Mouse (Mus musculus): ENCODE data around the gene Tsc22d4. TPM values are rescaled to one million over a fixed set of nuclear protein-coding genes. Genes with fewer than 3 reads are reported as not detected.
"Not testable (repeated sequence)": the region's sequence is repeated elsewhere in the genome, so short reads cannot be mapped to it uniquely, and the experiment has no call there.

Tsc22d4 gene
- total RNA-seq (2017) = 170 TPM in 2 replicates

DNA sequence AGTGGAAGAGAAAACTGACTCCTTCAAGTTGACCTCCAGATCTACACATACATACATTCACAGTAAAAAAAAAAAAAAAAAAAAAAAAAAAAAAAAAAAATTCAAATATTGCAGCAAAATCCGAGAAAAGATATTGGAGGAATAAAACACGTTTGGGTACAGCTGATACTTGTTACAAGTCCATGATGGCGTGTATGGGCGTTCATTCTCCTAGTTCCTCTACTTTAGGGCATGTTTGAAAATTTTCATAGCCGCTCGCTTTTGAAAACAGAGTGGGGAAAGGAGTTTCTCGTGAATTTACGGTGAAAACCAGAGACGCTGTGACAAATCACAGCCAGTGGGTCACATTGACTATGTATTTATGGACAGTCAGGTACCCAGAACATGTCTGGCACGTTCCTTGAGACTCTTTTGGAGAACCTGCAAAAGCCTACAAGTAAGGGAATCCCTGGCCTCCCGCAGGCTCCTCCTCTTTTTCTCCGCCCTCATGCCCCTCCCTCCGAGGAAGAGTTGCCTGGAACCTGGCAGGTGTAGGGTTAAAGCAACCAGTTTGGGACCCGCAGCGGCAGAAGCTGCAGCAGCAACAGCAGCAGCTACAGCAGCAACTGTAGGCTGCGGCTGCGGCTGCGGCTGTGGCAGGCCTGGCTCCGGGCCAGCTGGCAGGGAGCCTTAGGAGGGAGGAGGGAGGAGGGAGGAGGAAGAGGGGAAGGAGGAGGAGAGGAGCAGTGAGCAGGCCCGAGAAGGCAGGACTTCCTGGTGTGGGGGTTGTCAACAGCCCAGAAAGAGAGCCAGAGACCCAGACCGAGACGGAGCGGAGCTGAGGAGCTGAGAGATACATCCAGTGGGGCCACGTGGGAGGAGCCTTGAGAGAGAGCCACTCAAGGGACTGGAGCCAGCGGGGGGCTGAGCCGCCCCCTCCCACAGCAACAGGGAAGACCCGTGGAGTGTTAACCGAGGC, at the start of gene Tsc22d4:
TSS of gene Tsc22d4 (plus strand) at position 517 of the 958 bp plus-strand sequence.
- ATAC-seq (ENCODE audit: extremely low read depth, insufficient number of reproducible peaks, low FRiP score, poor library complexity, severe bottlenecking) = peak; percentile 74

DNA sequence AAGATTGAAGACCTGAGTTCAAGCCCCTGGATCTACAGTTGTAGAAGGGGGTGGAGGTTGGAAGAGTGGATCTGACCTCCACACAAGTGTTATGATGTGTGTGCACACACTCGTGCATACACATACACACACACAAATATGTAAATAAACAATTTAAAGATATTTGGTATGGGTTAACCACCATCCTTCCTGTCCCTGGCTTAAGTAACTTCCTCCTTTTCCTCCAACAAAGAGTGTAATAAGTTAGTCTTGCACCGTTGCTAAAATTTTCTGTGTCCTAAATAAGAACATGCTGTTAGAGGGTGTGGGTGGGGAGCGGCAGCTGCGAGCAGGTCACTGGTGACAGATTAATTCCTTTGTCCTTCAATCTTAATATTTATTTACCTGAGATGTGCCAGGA, 49.6 kb upstream of the Tsc22d4 start:
- peak; percentile 33; the same call in 1 of the 2 replicates for ATAC-seq (ENCODE audit: extremely low read depth, insufficient number of reproducible peaks, low FRiP score, poor library complexity, severe bottlenecking)

DNA sequence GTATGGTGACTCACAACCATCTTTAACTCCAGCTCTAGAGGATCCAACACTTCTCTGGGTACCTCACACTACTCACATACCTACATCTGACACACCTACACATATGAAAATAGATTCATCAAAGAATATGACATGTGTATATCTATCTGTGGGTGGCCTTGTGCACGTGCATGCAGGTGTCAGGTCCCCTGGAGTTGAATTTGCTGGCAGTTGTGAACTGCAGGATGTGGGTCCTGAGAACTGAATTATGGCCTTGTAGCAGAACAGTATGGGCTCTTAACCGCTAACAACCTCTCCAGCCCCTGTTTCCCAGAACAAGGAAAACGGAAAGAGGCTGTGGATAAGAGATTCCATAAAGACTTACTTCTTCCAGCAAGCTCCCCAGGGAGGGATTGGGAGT, 46.5 kb upstream of the Tsc22d4 start:
- ATAC-seq (ENCODE audit: extremely low read depth, insufficient number of reproducible peaks, low FRiP score, poor library complexity, severe bottlenecking) = no peak

DNA sequence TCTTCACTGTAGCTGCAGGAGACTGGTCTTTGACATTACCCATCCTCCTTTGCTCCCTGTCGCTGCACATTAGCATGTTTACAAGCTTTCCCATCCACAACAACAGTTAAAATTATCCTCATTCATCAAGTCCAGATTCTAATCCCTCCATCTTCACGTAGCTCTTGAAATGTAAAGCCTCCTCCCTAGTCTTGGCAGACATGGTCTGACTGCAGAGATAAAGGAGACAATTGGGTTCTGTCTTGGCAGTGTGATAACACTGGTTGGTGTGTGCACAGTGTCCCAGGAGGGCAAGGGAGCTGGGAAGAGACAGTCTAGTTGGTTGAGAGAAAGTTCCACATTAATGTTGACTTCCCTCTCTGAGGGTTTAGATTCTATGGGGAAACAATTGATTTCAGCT, 45.7 kb upstream of the Tsc22d4 start:
- ATAC-seq (ENCODE audit: extremely low read depth, insufficient number of reproducible peaks, low FRiP score, poor library complexity, severe bottlenecking) = no peak

DNA sequence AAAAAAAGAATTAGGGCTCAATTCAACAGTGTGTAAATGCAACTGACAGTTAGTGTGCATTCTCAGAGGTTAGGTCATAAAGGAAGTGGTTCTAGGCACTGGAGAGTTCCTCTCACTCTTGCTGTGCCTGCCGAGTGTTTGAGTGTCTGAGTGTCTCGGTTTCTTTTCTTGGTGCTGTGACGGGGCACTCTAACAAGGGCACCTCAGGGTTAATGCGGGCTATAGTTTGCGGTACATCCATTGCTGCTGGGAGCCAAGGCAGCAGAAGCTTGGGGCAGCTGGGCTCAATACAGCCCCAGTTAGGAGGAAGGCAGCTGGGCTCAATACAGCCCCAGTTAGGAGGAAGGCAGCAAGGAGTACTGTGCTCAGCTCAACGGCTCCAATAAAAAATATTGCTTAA, 40.3 kb upstream of the Tsc22d4 start:
- peak; percentile 30 for ATAC-seq (ENCODE audit: extremely low read depth, insufficient number of reproducible peaks, low FRiP score, poor library complexity, severe bottlenecking)

DNA sequence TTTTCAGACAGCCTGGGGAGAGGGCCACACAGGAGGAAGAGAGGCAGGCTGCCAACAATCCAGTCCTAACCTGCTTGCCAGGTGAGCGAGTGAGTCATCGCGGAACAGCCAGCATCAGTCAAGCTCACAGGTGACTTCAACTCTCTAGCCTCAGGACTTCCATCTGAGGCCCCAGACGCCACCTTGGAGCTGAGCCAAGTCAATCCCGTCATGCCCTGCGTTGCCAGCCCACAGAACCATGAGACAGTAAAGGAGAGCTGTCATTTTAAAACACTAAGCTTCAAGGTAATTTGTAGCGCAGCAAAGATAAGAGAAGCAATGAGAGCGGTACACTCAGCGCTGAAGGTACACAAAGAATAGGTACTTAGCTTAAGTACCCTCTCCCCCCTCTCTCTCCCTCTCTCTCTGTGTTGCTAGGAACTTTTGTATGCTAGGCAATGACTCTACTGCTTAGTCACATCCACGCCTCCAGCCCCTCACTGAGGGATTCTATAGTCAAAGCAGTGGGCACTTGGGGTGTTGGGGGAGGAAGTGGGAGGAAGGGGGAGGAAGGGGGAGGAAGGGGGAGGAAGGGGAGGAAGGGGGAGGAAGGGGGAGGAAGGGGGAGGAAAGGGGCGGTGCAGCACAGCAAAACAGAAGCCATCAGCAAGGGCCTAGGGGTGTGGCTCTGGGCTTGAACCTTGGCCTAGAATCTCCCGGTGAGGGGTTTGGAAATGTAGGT, 38.5 kb upstream of the Tsc22d4 start:
- peak; percentile 74 for ATAC-seq (ENCODE audit: extremely low read depth, insufficient number of reproducible peaks, low FRiP score, poor library complexity, severe bottlenecking)

DNA sequence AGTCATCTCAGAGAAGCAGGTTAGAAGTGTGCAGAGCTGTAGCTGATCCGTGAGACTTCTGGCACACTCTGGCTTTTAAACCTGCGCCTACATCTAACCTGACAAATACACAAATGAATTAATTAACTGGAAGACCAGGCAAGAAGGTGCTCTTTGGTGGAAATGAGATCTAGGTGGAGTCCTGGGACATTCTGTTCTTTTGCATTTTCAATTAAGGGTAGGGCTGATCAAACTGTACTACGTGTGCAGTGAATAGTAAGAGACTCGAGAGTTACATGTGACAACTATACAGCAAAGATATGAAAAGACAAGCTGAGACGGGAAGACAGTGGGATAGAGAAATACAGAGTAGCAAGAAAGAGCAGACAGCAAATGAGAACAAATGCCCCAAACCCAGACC, 32.1 kb upstream of the Tsc22d4 start:
- ATAC-seq (ENCODE audit: extremely low read depth, insufficient number of reproducible peaks, low FRiP score, poor library complexity, severe bottlenecking) = no peak

DNA sequence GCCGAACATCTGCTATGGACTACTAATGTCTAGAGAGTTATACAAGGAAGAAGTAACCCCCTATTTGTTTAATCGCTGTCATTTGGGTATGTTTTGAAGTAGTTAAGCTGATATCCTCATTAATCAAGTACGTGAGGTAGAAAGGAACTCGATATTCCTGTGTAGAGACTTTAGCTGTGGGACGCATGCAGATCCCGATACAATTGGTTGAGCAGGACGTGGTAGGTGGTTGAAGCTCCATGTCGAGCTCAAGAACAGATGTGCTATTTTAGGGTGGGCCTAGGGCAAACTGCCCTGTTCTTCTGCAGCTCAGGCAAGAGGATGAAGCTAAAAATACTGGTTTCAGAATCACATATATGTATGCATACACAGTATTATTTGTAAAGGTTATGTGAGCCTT, 29.8 kb upstream of the Tsc22d4 start:
- no peak for ATAC-seq (ENCODE audit: extremely low read depth, insufficient number of reproducible peaks, low FRiP score, poor library complexity, severe bottlenecking)

DNA sequence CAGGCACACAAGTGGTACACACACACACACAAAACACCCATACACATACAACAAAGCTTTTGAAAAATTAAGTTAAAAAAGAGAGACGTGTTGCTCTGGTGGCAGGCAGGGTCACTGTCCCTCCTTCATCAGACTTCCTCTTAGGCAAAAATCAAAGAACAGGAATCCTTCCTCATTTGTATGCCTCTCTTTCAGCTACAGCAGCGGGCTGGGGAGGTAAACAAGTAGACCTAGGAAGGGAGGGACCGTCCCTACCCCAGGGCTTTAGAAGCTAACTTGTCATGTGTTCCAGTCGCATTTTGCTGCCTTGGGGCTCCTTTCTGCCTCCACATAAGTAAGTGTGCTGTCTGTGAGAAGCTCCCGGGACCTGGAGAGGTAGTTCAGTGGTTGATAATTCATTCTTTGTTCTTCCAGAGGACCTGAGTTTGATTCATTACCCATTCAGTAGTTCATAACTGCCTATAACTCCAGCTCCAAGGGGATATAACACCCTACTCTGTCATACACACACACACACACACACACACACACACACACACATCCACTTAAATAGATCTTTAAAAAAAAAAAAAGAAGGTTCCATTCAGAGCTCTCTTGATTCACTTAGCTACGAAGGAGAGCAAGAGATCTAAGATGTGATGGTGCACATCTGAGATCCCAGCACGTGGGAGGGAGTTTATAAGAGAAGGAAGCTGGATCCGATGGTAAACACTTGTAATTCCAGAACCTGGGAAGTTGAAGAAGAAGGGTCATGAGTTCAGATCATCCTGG, 27.3 kb upstream of the Tsc22d4 start:
- ATAC-seq (ENCODE audit: extremely low read depth, insufficient number of reproducible peaks, low FRiP score, poor library complexity, severe bottlenecking) = peak; percentile 70; the same call in 1 of the 2 replicates

DNA sequence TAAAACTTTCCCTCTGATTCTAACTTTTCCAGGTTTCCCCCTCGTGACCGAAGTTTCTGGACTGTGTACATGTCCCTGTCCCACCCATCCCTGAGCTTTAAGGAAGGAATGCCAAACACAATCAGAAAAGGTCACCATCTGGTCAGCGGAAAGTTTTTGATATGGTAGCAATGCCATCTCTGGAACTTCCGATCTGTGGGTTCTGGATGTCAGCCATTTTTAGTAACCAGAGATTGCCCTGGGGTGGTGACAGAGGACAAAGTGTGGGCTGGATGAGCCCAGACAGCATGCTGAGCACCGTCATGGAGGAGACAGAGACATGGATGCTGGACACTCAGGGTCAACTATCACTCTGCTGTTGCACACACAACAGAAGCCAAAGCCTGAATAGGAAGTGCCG, 26.4 kb upstream of the Tsc22d4 start:
- ATAC-seq (ENCODE audit: extremely low read depth, insufficient number of reproducible peaks, low FRiP score, poor library complexity, severe bottlenecking) = no peak

DNA sequence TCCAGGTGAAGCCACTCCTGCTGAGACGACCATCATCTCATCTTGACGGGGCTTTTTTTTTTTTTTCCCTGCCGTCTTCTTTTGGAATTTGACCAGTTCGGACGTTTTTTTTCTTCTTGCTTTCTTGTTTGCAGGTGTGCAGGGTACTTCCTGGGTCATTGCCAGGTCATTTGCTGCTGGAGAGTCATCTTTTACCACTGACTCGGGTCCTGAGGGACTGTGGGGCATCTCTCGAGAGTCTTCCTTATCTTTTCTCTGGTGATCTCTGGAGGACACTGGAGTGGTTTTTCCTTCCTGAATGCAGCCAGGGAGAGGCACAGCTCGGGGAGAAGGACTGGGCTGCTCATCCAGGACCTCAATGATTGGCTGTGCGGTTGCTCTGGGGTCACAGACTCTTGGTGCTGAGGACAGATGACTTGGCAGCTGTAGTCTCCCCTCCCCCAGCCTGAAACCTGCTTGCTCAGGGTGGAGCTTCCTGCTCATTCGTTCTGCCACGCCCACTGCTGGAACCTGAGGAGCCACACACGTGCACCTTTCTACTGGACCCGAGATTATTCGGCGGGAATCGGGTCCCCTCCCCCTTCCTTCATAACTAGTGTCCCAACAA, 24.9 kb upstream of the Tsc22d4 start:
- not testable (repeated sequence) for ATAC-seq (ENCODE audit: extremely low read depth, insufficient number of reproducible peaks, low FRiP score, poor library complexity, severe bottlenecking)

DNA sequence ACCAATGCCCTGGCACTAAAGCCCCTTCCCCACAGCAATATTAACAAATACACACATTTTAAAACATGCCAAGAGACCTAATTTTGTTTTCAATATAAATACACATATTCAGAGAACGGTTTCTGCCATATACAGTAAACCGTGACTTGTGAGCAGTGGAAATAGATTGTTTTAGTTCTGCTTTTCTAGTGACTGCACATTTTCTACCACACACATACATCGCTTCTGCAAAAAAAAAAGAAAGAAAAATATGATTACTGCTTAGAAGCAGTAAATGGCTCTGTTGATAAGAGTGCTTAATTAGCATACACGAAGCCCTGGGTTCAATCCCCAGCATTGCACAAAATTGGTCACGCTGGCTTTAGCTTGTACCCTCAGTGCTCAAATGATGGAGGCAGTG, 21.7 kb upstream of the Tsc22d4 start:
- peak; percentile 60; the same call in 1 of the 2 replicates for ATAC-seq (ENCODE audit: extremely low read depth, insufficient number of reproducible peaks, low FRiP score, poor library complexity, severe bottlenecking)

DNA sequence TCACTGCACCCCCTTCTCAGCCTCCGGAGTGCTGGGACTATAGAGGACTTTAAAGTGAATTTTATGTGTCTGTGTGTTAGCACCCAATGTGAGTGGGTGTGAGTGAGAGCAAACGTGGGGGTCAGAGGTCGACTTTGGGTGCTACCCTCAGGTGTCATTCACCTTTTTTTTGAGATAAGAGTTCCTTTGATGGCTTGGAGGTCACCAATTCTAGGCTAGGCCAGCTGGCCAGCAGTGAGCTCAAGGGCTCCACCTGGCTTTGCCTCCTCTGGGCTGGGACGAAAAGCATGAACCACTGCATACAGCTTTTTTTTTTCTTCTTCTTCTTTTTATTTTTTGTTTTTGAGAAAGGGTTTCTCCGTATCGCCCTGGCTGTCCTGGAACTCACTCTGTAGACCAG, 18.8 kb upstream of the Tsc22d4 start:
- no peak for ATAC-seq (ENCODE audit: extremely low read depth, insufficient number of reproducible peaks, low FRiP score, poor library complexity, severe bottlenecking)

DNA sequence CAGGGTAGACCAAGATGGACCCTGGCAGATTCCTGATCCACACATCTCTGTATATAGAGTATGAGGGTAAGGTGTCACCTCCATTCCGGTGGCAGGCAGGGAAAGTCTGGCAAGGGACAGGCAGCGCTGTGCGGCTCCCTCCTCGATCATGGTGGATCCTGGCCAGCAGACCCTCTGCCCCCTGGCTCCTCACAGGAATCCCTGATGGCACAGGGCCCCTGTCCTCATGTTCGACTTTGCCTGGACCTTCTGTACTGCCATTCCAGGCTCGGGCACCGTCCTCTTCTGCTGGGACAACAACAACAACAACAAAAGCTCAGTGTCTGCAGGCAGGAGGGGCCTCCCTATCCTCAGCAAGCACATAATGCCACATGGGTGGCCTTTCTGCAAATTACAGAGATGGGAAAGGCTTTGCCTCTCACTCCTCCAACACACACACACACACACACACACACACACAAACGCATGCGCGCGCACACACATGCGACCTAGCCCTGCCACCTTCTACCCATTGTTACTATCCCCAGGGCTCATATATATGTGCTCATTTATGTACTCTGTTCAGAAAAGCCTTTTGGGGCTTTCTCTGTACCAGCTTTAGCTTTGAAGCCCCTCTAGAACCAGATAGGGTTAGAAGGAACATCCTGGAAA, 11.8 kb upstream of the Tsc22d4 start:
- no peak for ATAC-seq (ENCODE audit: extremely low read depth, insufficient number of reproducible peaks, low FRiP score, poor library complexity, severe bottlenecking)

DNA sequence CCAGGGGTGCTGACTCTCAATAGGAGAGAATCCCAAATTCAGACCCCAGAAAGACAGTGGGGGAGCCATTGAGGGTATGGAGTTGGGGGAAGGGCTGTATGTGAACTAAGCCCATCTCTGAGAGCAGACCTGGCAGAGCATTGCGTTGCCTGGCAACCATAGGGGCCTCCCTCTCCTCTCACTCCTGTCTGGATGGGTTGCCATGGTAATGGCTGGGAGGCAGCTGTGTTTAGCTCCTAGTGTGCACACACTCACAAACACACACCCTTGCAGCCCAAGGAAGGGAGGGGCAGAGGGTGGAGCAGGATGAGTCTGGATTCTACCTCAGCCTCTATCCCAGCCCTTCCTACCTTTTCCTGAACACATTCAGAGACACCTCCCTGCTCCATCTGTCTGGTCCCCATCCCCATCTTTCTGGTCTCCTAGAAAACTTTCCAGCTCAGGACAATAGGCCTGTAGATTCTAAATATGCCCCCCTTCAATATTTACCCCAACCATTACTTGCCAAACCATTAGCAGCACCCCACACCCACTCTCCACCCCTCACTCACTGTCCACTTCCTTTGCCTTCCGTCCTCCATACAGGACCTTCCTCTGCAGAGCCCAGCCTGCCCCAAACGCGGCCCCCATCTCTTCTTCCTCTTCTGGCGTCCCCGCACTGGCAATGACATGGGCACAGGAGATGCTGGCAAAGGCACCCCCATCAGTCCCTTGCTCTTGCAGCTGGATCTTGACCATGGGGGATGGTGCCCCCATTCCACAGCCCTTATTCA, 11.1 kb upstream of the Tsc22d4 start:
- ATAC-seq (ENCODE audit: extremely low read depth, insufficient number of reproducible peaks, low FRiP score, poor library complexity, severe bottlenecking) = no peak

DNA sequence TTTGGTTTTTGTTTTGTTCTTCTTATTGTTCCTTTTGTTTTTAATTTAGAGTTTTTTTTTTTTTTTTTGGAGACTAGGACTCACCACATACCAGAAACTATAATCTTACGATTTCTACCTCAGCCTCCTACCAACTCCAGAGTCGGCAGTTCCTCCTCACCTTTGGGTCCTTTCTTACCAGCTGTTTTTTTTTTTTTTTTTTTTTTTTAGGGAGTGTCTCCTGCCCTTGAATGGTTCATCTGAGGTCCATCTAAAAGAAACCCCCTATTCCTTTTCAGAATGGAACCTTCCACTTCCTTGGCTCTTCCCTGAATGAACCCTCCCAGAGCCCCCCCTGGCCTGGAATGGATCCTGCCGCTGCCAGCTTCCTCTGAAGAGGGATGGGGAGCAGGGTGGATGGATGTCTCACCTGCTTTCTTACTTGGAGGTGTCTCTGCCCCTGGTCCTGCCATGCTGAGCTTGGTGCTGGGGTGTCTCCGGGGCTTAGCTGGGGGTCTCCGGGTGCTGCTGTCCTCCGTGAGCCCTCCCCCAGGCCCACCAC, 8.1 kb upstream of the Tsc22d4 start:
- no peak for ATAC-seq (ENCODE audit: extremely low read depth, insufficient number of reproducible peaks, low FRiP score, poor library complexity, severe bottlenecking)

DNA sequence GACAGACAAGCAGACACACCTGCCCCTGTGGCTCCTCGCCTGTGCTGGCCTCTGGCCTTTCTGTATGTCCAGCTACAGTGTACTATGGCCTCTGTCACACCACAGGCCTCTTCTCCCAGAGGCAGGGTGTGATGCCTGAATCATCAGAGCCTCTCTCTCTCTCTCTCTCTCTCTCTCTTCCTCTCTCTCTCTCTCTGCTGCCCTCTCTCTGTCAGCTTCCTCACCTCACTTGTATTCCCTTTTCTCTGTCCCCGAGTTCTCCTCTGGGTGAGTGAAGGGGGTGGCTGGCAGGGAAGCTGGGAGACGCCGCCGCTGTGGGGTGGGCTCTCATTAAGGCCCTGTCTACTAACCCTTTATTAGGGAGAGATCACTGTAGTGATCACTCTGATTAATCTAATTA, 7.0 kb upstream of the Tsc22d4 start:
- ATAC-seq (ENCODE audit: extremely low read depth, insufficient number of reproducible peaks, low FRiP score, poor library complexity, severe bottlenecking) = no peak

DNA sequence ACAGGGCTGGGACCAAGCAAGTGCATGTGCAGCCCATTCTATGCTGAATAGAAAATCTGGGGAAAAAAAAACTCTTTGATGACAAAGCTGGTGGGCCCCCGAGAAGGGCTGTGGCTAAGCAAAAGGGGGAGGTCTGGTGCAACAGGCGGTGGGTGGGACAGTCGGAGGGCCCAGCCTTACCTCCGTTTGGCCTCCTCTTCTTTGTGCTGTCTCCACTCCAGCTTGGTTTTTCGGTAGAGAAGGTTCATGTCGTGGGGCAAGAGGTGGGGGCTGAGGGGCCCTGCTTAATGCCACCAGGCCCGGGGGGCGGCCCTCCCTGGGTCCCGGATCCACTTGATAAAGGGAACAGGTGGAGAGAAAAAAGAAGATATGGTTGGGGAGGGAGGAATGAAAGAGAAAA, 6.1 kb upstream of the Tsc22d4 start:
- ATAC-seq (ENCODE audit: extremely low read depth, insufficient number of reproducible peaks, low FRiP score, poor library complexity, severe bottlenecking) = no peak
